Comparison of ENCODE assay signal across 13 mouse cellular contexts in the genomic region with DNA sequence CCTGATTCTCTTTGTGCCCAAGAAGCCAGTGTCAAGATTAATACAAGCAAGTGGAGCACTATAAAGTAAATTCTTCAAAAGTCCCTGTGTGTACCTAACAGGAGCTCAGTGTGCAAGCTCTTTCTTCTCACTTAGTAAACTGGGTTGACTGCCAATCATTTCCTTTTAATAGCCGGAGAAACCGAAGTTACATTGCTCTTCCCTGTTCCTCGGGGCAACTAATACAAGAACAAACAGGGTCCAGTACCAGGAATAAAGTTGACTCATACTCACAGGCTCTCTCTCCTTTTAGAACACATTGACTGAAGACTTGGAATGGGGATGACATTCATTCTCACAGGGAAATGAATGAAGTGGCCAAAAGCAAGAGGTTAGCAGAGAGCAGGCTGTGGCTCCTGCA. TPM values are rescaled to one million over a fixed set of nuclear protein-coding genes. Genes with fewer than 3 reads are reported as not detected.
DNase-seq lines count a peak whose midpoint lies in the region; ATAC-seq and TF ChIP-seq lines count a peak whose summit lies in the region.
"Had no signal": no experiment of that assay in that cellular context is flagged by ENCODE, and none has a peak within 500 bp of the region (broad histone marks: within the 10 kb centered on the region; RNA-seq: fewer than 3 reads in every experiment).

No protein-coding gene starts in this region.

- H3K4me2 ChIP-seq in liver, embryonic 15.5 days = no peak overlapping the region
- H3K4me2 ChIP-seq in heart, embryonic 11.5 days = no peak overlapping the region
- no peak overlapping the region for H3K4me2 ChIP-seq in intestine, postnatal 0 days (replicated peaks; ENCODE audit: low read depth)
- H3K4me2 ChIP-seq: kidney, embryonic 15.5 days; neural tube, embryonic 13.5 days had no signal

- no peaks in the 10 kb centered on the region for H3K9me3 ChIP-seq in liver, embryonic 15.5 days (replicated peaks)
- H3K9me3 ChIP-seq in heart, embryonic 11.5 days (replicated peaks; ENCODE audit: control insufficient read depth, low read length) = no peaks in the 10 kb centered on the region
- no peaks in the 10 kb centered on the region for H3K9me3 ChIP-seq in intestine, postnatal 0 days (ENCODE audit: control insufficient read depth)
- H3K9me3 ChIP-seq: kidney, embryonic 15.5 days; neural tube, embryonic 13.5 days had no signal

- H3K9ac ChIP-seq in liver, embryonic 15.5 days = no peak overlapping the region
- H3K9ac ChIP-seq in heart, embryonic 11.5 days (ENCODE audit: low read depth, low read length) = no peak overlapping the region
- no peak overlapping the region for H3K9ac ChIP-seq in intestine, postnatal 0 days (ENCODE audit: low read depth, low read length)
- H3K9ac ChIP-seq: kidney, embryonic 15.5 days; neural tube, embryonic 13.5 days had no signal

- ATAC-seq in liver, embryonic 15.5 days (ENCODE audit: insufficient read depth) = no peak
- ATAC-seq in heart, embryonic 11.5 days (replicated peaks; ENCODE audit: insufficient number of reproducible peaks, low FRiP score, low TSS enrichment) = no peak
- ATAC-seq in intestine, postnatal 0 days = no peak

- no peaks in the 10 kb centered on the region for H3K36me3 ChIP-seq in liver, embryonic 15.5 days (replicated peaks)
- H3K36me3 ChIP-seq in heart, embryonic 11.5 days (ENCODE audit: control insufficient read depth, insufficient read depth, low read length) = no peaks in the 10 kb centered on the region
- H3K36me3 ChIP-seq in intestine, postnatal 0 days (ENCODE audit: control insufficient read depth, insufficient read depth) = no peaks in the 10 kb centered on the region
- H3K36me3 ChIP-seq: kidney, embryonic 15.5 days; neural tube, embryonic 13.5 days had no signal

- 64% methylated on average over 3 of the region's 3 CpGs for WGBS in liver, embryonic 15.5 days (ENCODE audit: insufficient replicate concordance)
- WGBS in heart, embryonic 11.5 days (ENCODE audit: insufficient replicate concordance) = 68% methylated on average over 3 of the region's 3 CpGs
- 29% methylated on average over 3 of the region's 3 CpGs for WGBS in intestine, postnatal 0 days

- no peaks in the 10 kb centered on the region; the same call in 1 of the 2 replicates for H3K27me3 ChIP-seq in liver, embryonic 15.5 days
- no peaks in the 10 kb centered on the region for H3K27me3 ChIP-seq in heart, embryonic 11.5 days (ENCODE audit: control insufficient read depth, insufficient read depth, low read length)
- no peaks in the 10 kb centered on the region for H3K27me3 ChIP-seq in intestine, postnatal 0 days (replicated peaks; ENCODE audit: control insufficient read depth, insufficient read depth, low read length)
- H3K27me3 ChIP-seq: kidney, embryonic 15.5 days; neural tube, embryonic 13.5 days had no signal

- no peak for TF ChIP-seq CTCF in intestine, postnatal 0 days (IDR thresholded peaks at IDR 0.05; ENCODE audit: low read depth)

- DNase-seq in gastrocnemius, adult 18-20 months (ENCODE audit: low spot score) = peak; percentile 21
- no peak for DNase-seq in gastrocnemius, postnatal 4 days (ENCODE audit: low spot score in 2 of 2)
- DNase-seq in liver = no peak
- DNase-seq in spleen, postnatal 14 days (ENCODE audit: low spot score in 2 of 2) = no peak
- DNase-seq in spleen, postnatal 10 days (ENCODE audit: low spot score in 2 of 2) = no peak
- DNase-seq: adrenal gland, adult 2 months; cerebellum, postnatal 36 days had no signal

- peaks cover 29% of the 10 kb centered on the region for H3K4me1 ChIP-seq in liver, embryonic 15.5 days (replicated peaks)
- H3K4me1 ChIP-seq in heart, embryonic 11.5 days (ENCODE audit: control insufficient read depth, insufficient read depth, low read length) = peaks cover 26% of the 10 kb centered on the region
- H3K4me1 ChIP-seq in intestine, postnatal 0 days (replicated peaks; ENCODE audit: control insufficient read depth, insufficient read depth, low read length) = peaks cover 18% of the 10 kb centered on the region
- H3K4me1 ChIP-seq: neural tube, embryonic 13.5 days had no signal

- no peak overlapping the region for H3K4me3 ChIP-seq in liver, embryonic 15.5 days (replicated peaks)
- H3K4me3 ChIP-seq in heart, embryonic 11.5 days (ENCODE audit: low read depth, low read length) = no peak overlapping the region
- no peak overlapping the region for H3K4me3 ChIP-seq in intestine, postnatal 0 days (ENCODE audit: low read depth, low read length)
- H3K4me3 ChIP-seq: kidney, embryonic 15.5 days; neural tube, embryonic 13.5 days had no signal

- peak overlapping the region; percentile 46; the same call in 1 of the 2 replicates for H3K27ac ChIP-seq in liver, embryonic 15.5 days (replicated peaks)
- H3K27ac ChIP-seq in heart, embryonic 11.5 days (ENCODE audit: low read depth, low read length) = peak overlapping the region; percentile 95
- peak overlapping the region; percentile 88 for H3K27ac ChIP-seq in intestine, postnatal 0 days (ENCODE audit: low read depth, low read length)
- H3K27ac ChIP-seq: macrophage; neural tube, embryonic 13.5 days had no signal

RNA-seq across cellular contexts. Expression of gene Slc16a1, which starts 37.8 kb away (rescaled TPM):
- total RNA-seq in gastrocnemius, adult 18-20 months (2021) = 10 to 100 TPM; 21.8 to 33.8 TPM
- 10 to 100 TPM; 28.5 to 36.1 TPM for total RNA-seq in gastrocnemius, postnatal 4 days (2021)
- 86.3 and 95.2 TPM in 2 replicates for polyA plus RNA-seq in liver, embryonic 15.5 days (2015; fragmentation: Nextera tagmentation; extraction: Ambion mirVana)
- 76.4 and 84.3 TPM in 2 replicates for polyA plus RNA-seq in heart, embryonic 11.5 days (2014; fragmentation: Nextera tagmentation; extraction: Ambion mirVana)
- 36.6 and 36.7 TPM in 2 replicates for polyA plus RNA-seq in intestine, postnatal 0 days (2015; fragmentation: Nextera tagmentation; extraction: Ambion mirVana)
